Mouse (Mus musculus): ENCODE results near the gene Gm3250. TPM values are rescaled to one million over a fixed set of nuclear protein-coding genes. Genes with fewer than 3 reads are reported as not detected.
"Not testable (repeated sequence)": the region's sequence is repeated elsewhere in the genome, so short reads cannot be mapped to it uniquely, and the experiment has no call there.

The Gm3250 gene
- total RNA-seq, 2 experiments from 2014 or later: not detected

- DNase-seq; intact Hi-C loops (cut with DNase I): not testable (repeated sequence)
These were observed 30.0 kb downstream of the Gm3250 start for GRCm38 (mm10) chr10:77752312-77752711.

GRCm38 (mm10) chr10:77751254-77751653, 31.1 kb downstream of the Gm3250 start, which contains the start of gene Gm9736:
Gm9736 (minus strand) TSS chr10:77751354.
- intact Hi-C loops (cut with DNase I): not testable (repeated sequence)

GRCm38 (mm10) chr10:77750686-77751085, 31.7 kb downstream of the Gm3250 start:
- DNase-seq; intact Hi-C loops (cut with DNase I): not testable (repeated sequence)

More at GRCm38 (mm10) chr10:77751254-77751653, 31.1 kb downstream of the Gm3250 start, which contains the start of gene Gm9736:
- not testable (repeated sequence) for DNase-seq

GRCm38 (mm10) chr10:77741924-77742688, 40.2 kb downstream of the Gm3250 start, which contains the start of gene Gm18596:
Gm18596 (minus strand) TSS chr10:77742638.
- intact Hi-C loops (cut with DNase I); DNase-seq: not testable (repeated sequence)

DNA sequence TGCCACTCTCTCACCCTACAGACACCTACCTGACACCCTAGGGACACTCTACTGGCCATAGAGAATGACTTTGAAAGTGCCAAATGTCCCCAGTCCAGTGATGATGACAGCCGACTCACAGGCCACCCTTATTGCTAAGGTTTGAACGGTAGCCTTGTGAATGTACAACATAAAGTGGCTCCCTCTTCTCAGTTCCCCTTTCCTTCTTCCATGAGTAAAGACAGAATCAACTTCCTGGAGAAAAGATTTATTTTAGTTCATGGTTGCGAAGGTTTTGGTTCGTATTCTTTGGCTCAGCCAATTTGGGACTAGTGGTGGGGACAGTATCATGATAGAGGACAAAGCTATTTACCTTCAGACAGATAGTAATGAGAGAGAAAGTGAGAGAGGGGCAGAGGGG, 43.4 kb downstream of the Gm3250 start:
- DNase-seq: no peak
- intact Hi-C loops (cut with DNase I): no loop called here

GRCm38 (mm10) chr10:77735928-77736327, 46.4 kb downstream of the Gm3250 start:
- intact Hi-C loops (cut with DNase I): no loop called here
- DNase-seq: no peak

Other genes with a start within 250 kb of the Gm3250 start
- gene Pttg1ip, start 200.8 kb downstream of the Gm3250 start, total RNA-seq (2021): 100 to 1,000 TPM; 128 to 132 TPM
- 10 to 100 TPM; 53.7 to 61.6 TPM for gene Sumo3, start 176.4 kb downstream of the Gm3250 start, total RNA-seq (2021)
- gene Gm49325, start 176.3 kb downstream of the Gm3250 start, total RNA-seq (2021): 10 to 100 TPM in 1 of 2 experiments, 1 to 10 TPM in 1; 7.6 to 12.7 TPM
- 10 to 100 TPM; 59.2 to 60.6 TPM for gene Ube2g2, start 160.3 kb downstream of the Gm3250 start, total RNA-seq (2021)
- gene Tspear, start 96.0 kb downstream of the Gm3250 start, total RNA-seq (2021): under 1 TPM in 1 of 2 experiments, not detected in 1; 0.17 TPM
- gene Gm19402, start 91.8 kb downstream of the Gm3250 start, total RNA-seq (2021): not detected
- not detected for gene Gm9508, start 85.3 kb downstream of the Gm3250 start, total RNA-seq (2021)
- gene Gm10272, start 75.9 kb downstream of the Gm3250 start, total RNA-seq (2021): not detected
- gene Gm10024, start 71.1 kb downstream of the Gm3250 start, total RNA-seq (2021): not detected
- not detected for gene Gm10142, start 66.7 kb downstream of the Gm3250 start, total RNA-seq (2021)
- gene Krtap12-1, start 61.9 kb downstream of the Gm3250 start, total RNA-seq (2021): not detected
- gene Gm10100, start 56.1 kb downstream of the Gm3250 start, total RNA-seq (2021): not detected
- not detected for gene Gm18596, start 39.9 kb downstream of the Gm3250 start, total RNA-seq (2021)
- gene Gm9736, start 31.2 kb downstream of the Gm3250 start, total RNA-seq (2021): not detected
- gene Gm3233, start 22.9 kb downstream of the Gm3250 start, total RNA-seq (2021): not detected
- not detected for gene Gm3238, start 11.2 kb downstream of the Gm3250 start, total RNA-seq (2021)
- gene Gm7138, start 5.6 kb downstream of the Gm3250 start, total RNA-seq (2021): not detected
- gene Gm7137, start 5.7 kb upstream of the Gm3250 start, total RNA-seq (2021): not detected
- not detected for gene Gm9639, start 12.5 kb upstream of the Gm3250 start, total RNA-seq (2021)
- not detected for gene Gm19668, start 16.6 kb upstream of the Gm3250 start, total RNA-seq (2021)
- not detected for gene Gm9507, start 29.3 kb upstream of the Gm3250 start, total RNA-seq (2021)
- gene Gm2696, start 32.1 kb upstream of the Gm3250 start, total RNA-seq (2021): not detected
- not detected for gene Krtap10-4, start 44.6 kb upstream of the Gm3250 start, total RNA-seq (2021)
- not detected for gene Krtap10-10, start 53.4 kb upstream of the Gm3250 start, total RNA-seq (2021)
- gene Gm36176, start 64.3 kb upstream of the Gm3250 start, total RNA-seq (2021): not detected
- gene Gm10318, start 70.3 kb upstream of the Gm3250 start, total RNA-seq (2021): not detected
- not detected for gene Gm3285, start 79.4 kb upstream of the Gm3250 start, total RNA-seq (2021)
- under 1 TPM; 0.72 to 0.78 TPM for gene Lrrc3, start 120.0 kb upstream of the Gm3250 start, total RNA-seq (2021)
- 1 to 10 TPM in 1 of 2 experiments, under 1 TPM in 1; 0.34 to 1.5 TPM for gene Trpm2, start 188.0 kb upstream of the Gm3250 start, total RNA-seq (2021)
- gene 1810043G02Rik, start 196.0 kb upstream of the Gm3250 start, total RNA-seq (2021): 10 to 100 TPM in 1 of 2 experiments, 1 to 10 TPM in 1; 8.1 to 10.2 TPM
- gene Pfkl, start 227.5 kb upstream of the Gm3250 start, total RNA-seq (2021): 100 to 1,000 TPM; 104 to 107 TPM